Mouse (Mus musculus): ENCODE results near the gene Gpsm3. TPM values are rescaled to one million over a fixed set of nuclear protein-coding genes. Genes with fewer than 3 reads are reported as not detected.
A peak's percentile ranks its signal among the peaks of the same experiment; 100 is the strongest.

Gene Gpsm3
- total RNA-seq, 2 experiments from 2014 or later, result 4.8 to 7.3 TPM

- DNase-seq (ENCODE audit: low spot score in 2 of 2), result no peak
Measured at GRCm38 (mm10) chr17:34582528-34582927, 7.1 kb upstream of the Gpsm3 start.

- DNase-seq (ENCODE audit: low spot score in 2 of 2), result no peak
Measured at GRCm38 (mm10) chr17:34583397-34583796, 6.2 kb upstream of the Gpsm3 start.

GRCm38 (mm10) chr17:34583819-34584218 is 5.8 kb upstream of the Gpsm3 start:
- DNase-seq (ENCODE audit: low spot score in 2 of 2), result no peak

GRCm38 (mm10) chr17:34585121-34585520 is 4.5 kb upstream of the Gpsm3 start:
- no peak for DNase-seq (ENCODE audit: low spot score in 2 of 2)

GRCm38 (mm10) chr17:34585877-34586771 is 3.5 kb upstream of the Gpsm3 start:
- no peak for DNase-seq (ENCODE audit: low spot score in 2 of 2)

GRCm38 (mm10) chr17:34586796-34587422 is 2.7 kb upstream of the Gpsm3 start:
- peak; percentile 64 to 83 for DNase-seq (ENCODE audit: low spot score in 2 of 2)

GRCm38 (mm10) chr17:34587423-34587811 is 2.2 kb upstream of the Gpsm3 start:
- peak; percentile 97 to 98 for DNase-seq (ENCODE audit: low spot score in 2 of 2)

- no peak for DNase-seq (ENCODE audit: low spot score in 2 of 2)
Measured at GRCm38 (mm10) chr17:34587814-34588213, 1.8 kb upstream of the Gpsm3 start.

GRCm38 (mm10) chr17:34588767-34589166 is 839 bp upstream of the Gpsm3 start:
- DNase-seq (ENCODE audit: low spot score in 2 of 2), result no peak

- no peak for DNase-seq (ENCODE audit: low spot score in 2 of 2)
Measured at GRCm38 (mm10) chr17:34589206-34589605, 400 bp upstream of the Gpsm3 start.

- no peak for DNase-seq (ENCODE audit: low spot score in 2 of 2)
Measured at GRCm38 (mm10) chr17:34590154-34590987, 765 bp downstream of the Gpsm3 start.

- no peak for DNase-seq (ENCODE audit: low spot score in 2 of 2)
Measured at GRCm38 (mm10) chr17:34591029-34591993, 1.7 kb downstream of the Gpsm3 start, which contains the start of gene Pbx2. Gene Pbx2 (plus strand): TSS chr17:34591266.

- DNase-seq (ENCODE audit: low spot score in 2 of 2), result peak; percentile 88 to 90
Measured at GRCm38 (mm10) chr17:34591994-34592375, 2.4 kb downstream of the Gpsm3 start.

- no peak for DNase-seq (ENCODE audit: low spot score in 2 of 2)
Measured at GRCm38 (mm10) chr17:34592581-34593549, 3.3 kb downstream of the Gpsm3 start.

- no peak for DNase-seq (ENCODE audit: low spot score in 2 of 2)
Measured at GRCm38 (mm10) chr17:34593752-34594525, 4.3 kb downstream of the Gpsm3 start.

- no peak for DNase-seq (ENCODE audit: low spot score in 2 of 2)
Measured at GRCm38 (mm10) chr17:34596098-34596497, 6.5 kb downstream of the Gpsm3 start.

GRCm38 (mm10) chr17:34597566-34598095 is 8.0 kb downstream of the Gpsm3 start, which contains the start of gene Ager:
Gene Ager (plus strand): TSS chr17:34597862.
- DNase-seq (ENCODE audit: low spot score in 2 of 2), result no peak

- no peak for DNase-seq (ENCODE audit: low spot score in 2 of 2)
Measured at GRCm38 (mm10) chr17:34599891-34600290, 10.3 kb downstream of the Gpsm3 start.
